Mouse (Mus musculus) cerebellum, adult 9-11 months (tissue): ENCODE data around the gene Hdac4.

Experiments used
- DNase-seq: peaks from one replicate; pipeline ENCODE4 v3.0.0; 2022

Gene Hdac4

GRCm38 (mm10) chr1:91959891-91960290 is 235.6 kb downstream of the Hdac4 start:
- DNase-seq, result no peak

GRCm38 (mm10) chr1:91959044-91959443 is 236.5 kb downstream of the Hdac4 start:
- no peak for DNase-seq

- no peak for DNase-seq
These were observed 239.3 kb downstream of the Hdac4 start for GRCm38 (mm10) chr1:91956229-91956628.

GRCm38 (mm10) chr1:91954954-91955353 is 240.5 kb downstream of the Hdac4 start:
- no peak for DNase-seq

GRCm38 (mm10) chr1:91952912-91953311 is 242.6 kb downstream of the Hdac4 start:
- DNase-seq, result no peak

- no peak for DNase-seq
These were observed 248.1 kb downstream of the Hdac4 start for GRCm38 (mm10) chr1:91947441-91947840.

- no peak for DNase-seq
These were observed 252.9 kb downstream of the Hdac4 start for GRCm38 (mm10) chr1:91942583-91942982.

- peak; percentile 64 for DNase-seq
These were observed 253.5 kb downstream of the Hdac4 start for GRCm38 (mm10) chr1:91942031-91942430.

- DNase-seq, result no peak
These were observed 254.4 kb downstream of the Hdac4 start for GRCm38 (mm10) chr1:91941094-91941493.

- DNase-seq, result no peak
These were observed 260.3 kb downstream of the Hdac4 start for GRCm38 (mm10) chr1:91935171-91935570.

GRCm38 (mm10) chr1:91933681-91934080 is 261.8 kb downstream of the Hdac4 start:
- DNase-seq, result no peak

- DNase-seq, result no peak
These were observed 263.3 kb downstream of the Hdac4 start for GRCm38 (mm10) chr1:91932221-91932620.

GRCm38 (mm10) chr1:91931786-91932185 is 263.7 kb downstream of the Hdac4 start:
- DNase-seq, result peak; percentile 16

GRCm38 (mm10) chr1:91931196-91931595 is 264.3 kb downstream of the Hdac4 start:
- no peak for DNase-seq

GRCm38 (mm10) chr1:91929051-91929450 is 266.4 kb downstream of the Hdac4 start:
- no peak for DNase-seq

- no peak for DNase-seq
These were observed 267.8 kb downstream of the Hdac4 start for GRCm38 (mm10) chr1:91927536-91928315.

- no peak for DNase-seq
These were observed 271.9 kb downstream of the Hdac4 start for GRCm38 (mm10) chr1:91923567-91923966.

- DNase-seq, result no peak
These were observed 273.0 kb downstream of the Hdac4 start for GRCm38 (mm10) chr1:91922235-91923152.

GRCm38 (mm10) chr1:91921702-91922101 is 273.8 kb downstream of the Hdac4 start:
- no peak for DNase-seq

GRCm38 (mm10) chr1:91921279-91921678 is 274.2 kb downstream of the Hdac4 start:
- DNase-seq, result no peak

- DNase-seq, result no peak
These were observed 275.4 kb downstream of the Hdac4 start for GRCm38 (mm10) chr1:91920038-91920589.

- no peak for DNase-seq
These were observed 277.2 kb downstream of the Hdac4 start for GRCm38 (mm10) chr1:91918257-91918800.

- DNase-seq, result no peak
These were observed 277.9 kb downstream of the Hdac4 start for GRCm38 (mm10) chr1:91917596-91917995.
